Mouse (Mus musculus) myocyte (in vitro differentiated cells): ENCODE measurements around the gene Sez6l.

Experiments
- CEBPB ChIP-seq: IDR thresholded peaks from 2 replicates; pipeline ENCODE4 v1.6.1; 2011; ENCODE audit warnings: mild to moderate bottlenecking, moderate library complexity; ENCODE audit not compliant: poor library complexity, insufficient read depth, severe bottlenecking
- E2F4 ChIP-seq: IDR thresholded peaks from one replicate; pipeline ENCODE4 v1.6.1; 2011; ENCODE audit warnings: mild to moderate bottlenecking, control low read depth, moderate library complexity; ENCODE audit not compliant: insufficient read depth
- MAX ChIP-seq: IDR thresholded peaks from one replicate; pipeline ENCODE4 v1.6.1; 2011; ENCODE audit warnings: low read depth, mild to moderate bottlenecking, control low read depth
- MYOD1 ChIP-seq, 3 experiments: IDR thresholded peaks; one replicate each; pipeline ENCODE4 v1.6.1; 2011; ENCODE audit warnings: control low read depth in 2 of 3, low read depth in 2 of 3, mild to moderate bottlenecking in 2 of 3, moderate library complexity in 1 of 3; ENCODE audit not compliant: insufficient read length in 2 of 3, control insufficient read depth in 1 of 3
- MYOG ChIP-seq, 3 experiments: IDR thresholded peaks; one replicate each; pipeline ENCODE4 v1.6.1; 2011; ENCODE audit warnings: control low read depth in 2 of 3, low read depth in 2 of 3, mild to moderate bottlenecking in 2 of 3; ENCODE audit not compliant: insufficient read length in 2 of 3, control insufficient read depth in 1 of 3, insufficient read depth in 1 of 3
- POLR2A ChIP-seq: IDR thresholded peaks from one replicate; pipeline ENCODE4 v1.6.1; 2011; ENCODE audit warnings: low read depth, mild to moderate bottlenecking, control low read depth, moderate library complexity; ENCODE audit not compliant: insufficient read length
- POLR2AphosphoS2 ChIP-seq: IDR thresholded peaks from one replicate; pipeline ENCODE4 v1.6.1; 2011; ENCODE audit warnings: low read depth, control low read depth; ENCODE audit not compliant: insufficient read length
- REST ChIP-seq: IDR thresholded peaks from one replicate; pipeline ENCODE4 v1.6.1; 2011; ENCODE audit warnings: mild to moderate bottlenecking, control low read depth, moderate library complexity; ENCODE audit not compliant: insufficient read depth, insufficient read length
- TCF12 ChIP-seq: IDR thresholded peaks from one replicate; pipeline ENCODE4 v1.6.1; 2011; ENCODE audit warnings: mild to moderate bottlenecking, control low read depth; ENCODE audit not compliant: poor library complexity, insufficient read depth, severe bottlenecking
- TCF3 ChIP-seq: IDR thresholded peaks from one replicate; pipeline ENCODE4 v1.6.1; 2011; ENCODE audit warnings: low read depth, control low read depth; ENCODE audit not compliant: insufficient read length
- USF1 ChIP-seq: IDR thresholded peaks from one replicate; pipeline ENCODE4 v1.6.1; 2011; ENCODE audit warnings: low read depth, mild to moderate bottlenecking, control low read depth, moderate library complexity

- TF ChIP-seq MAX (no peak), E2F4 (no peak), CEBPB (no peak), POLR2AphosphoS2 (no peak), POLR2A (no peak), TCF12 (no peak), USF1 (no peak), REST (no peak), MYOD1 (IDR thresholded peaks at IDR 0.05; ENCODE audit: control insufficient read depth in 1 of 3, insufficient read length in 2 of 3, low read depth in 2 of 3) (no peak), MYOG (IDR thresholded peaks at IDR 0.05; ENCODE audit: control insufficient read depth in 1 of 3, insufficient read depth in 1 of 3, insufficient read length in 2 of 3, low read depth in 2 of 3) (no peak), TCF3 (no peak)
Measured at GRCm38 (mm10) chr5:112625555-112626160, 48.7 kb upstream of the Sez6l start.
